Mouse (Mus musculus): ENCODE results near the gene Sertm1.

Sertm1 gene

DNA sequence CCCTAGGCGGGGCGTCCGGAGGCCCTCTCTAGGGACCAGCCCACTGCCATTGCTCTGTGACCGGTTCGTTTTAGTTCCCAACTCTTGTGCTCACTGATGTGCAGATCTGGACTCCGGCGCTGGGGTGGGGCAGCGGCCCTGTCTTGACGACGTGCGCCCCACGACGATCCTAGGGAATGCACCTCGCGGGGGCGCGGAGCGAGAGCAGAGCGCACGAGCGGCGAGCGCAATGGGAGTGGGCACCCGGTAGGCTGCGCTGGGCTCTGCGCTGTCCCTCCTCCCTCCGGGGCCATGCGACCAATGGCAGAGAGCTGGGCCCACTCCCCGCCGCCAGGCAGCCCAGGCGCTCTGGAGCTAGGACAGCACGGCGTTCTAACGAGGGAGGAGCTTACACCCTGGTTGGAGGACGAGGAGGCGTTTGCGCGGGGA, at the start of gene Sertm1:
Sertm1 (minus strand) TSS at position 245 of the 429 bp plus-strand sequence.
- no peak for DNase-seq

DNA sequence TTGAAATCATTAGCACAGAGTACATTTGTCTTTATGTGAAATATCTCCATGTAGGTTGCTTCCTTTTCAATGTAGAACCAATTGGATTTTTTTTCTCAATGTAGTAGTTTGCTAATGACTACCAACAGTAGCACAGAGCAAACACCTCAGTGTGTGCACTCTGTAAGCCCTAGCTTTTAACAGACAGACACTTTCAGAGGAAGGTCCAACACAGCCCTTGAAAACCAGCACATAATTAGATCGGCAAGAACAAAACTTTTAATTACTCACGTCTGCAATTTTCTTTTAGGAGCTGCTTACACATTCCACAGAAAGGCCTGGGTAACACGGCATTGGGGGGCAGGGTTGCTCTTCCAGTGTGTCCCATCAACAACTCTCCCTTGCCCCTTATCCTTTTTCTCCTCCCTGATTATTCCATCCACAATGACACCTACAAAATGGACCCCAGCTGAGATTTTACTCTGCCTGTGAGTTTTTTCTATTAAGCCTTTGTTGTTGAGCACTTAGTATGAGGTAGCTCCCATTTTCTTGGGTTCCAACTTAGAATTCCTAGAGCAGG, 49.3 kb upstream of the Sertm1 start:
- DNase-seq, result no peak

DNA sequence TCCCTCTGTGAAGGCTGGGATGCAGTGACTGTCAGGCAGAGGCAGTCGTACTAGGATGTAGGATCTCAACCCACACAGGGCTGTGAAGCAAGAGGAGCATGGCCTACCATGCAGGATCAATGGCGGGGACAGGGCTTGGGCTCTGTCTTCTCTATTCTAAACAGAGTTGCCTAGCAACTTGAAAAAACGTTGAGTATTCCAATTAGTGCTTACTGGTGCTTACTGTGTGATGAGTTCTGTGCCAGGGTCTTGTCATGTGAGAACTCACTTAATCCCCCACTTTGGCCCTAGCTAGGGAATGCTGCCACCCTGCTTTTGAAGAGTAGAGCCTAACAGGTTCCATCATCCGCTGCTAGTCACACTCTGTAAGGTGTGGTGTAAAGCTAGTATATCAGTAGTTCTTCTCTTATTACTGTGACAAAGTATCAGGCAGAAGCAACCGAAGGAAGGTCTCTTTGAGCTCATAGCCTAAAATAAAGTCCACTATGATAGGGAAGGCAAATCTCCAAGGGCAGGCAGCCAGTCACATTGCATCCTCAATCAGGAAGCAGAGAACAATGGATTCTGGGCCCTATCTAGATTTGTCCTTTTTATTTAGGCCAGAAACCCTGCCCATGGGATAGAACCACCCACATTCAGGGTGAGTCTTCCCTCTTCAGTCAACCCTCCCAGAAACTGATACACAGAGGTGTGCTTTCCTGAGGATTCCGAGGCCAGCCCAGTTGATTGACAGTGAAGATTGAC, 27.6 kb upstream of the Sertm1 start:
- DNase-seq, result no peak

DNA sequence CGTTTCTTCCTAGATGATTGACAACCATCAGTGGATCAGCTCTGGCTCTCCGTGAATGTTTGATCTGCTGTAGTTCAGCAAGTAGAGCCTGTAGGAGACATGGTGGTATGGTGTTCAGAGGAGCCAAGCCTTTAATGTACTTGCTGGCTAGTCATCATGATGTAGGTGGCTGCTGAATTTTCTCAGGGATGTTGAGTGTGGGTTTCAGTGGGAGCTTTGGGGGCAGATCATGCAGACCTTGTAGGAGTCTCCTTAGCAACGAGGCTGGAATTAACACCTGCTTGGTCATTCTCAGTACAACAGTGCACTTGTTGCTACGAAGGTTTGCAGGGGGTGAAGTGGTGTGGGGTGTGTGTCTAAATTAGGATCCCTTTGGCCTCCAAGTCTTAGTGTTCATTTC, 18.8 kb upstream of the Sertm1 start:
- no peak for DNase-seq

DNA sequence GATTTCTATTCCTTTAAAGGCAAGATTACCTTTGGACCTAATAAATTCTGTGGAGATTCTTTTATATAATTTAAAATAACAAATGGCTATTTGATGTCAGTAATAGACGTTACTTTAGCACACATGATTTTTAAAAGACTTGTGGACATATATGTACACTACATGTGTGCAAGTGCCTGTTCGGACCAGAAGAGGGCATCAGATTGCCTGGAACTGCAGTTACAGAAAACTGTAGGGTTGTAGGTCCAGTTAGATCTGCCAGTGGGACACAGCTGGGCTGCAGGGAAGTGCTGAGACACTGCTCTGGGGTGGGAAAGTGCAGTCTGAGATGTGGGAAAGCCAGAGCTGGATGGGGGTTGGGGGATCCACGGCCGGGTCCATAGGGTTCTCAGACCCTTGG, 16.9 kb upstream of the Sertm1 start:
- no peak for DNase-seq

DNA sequence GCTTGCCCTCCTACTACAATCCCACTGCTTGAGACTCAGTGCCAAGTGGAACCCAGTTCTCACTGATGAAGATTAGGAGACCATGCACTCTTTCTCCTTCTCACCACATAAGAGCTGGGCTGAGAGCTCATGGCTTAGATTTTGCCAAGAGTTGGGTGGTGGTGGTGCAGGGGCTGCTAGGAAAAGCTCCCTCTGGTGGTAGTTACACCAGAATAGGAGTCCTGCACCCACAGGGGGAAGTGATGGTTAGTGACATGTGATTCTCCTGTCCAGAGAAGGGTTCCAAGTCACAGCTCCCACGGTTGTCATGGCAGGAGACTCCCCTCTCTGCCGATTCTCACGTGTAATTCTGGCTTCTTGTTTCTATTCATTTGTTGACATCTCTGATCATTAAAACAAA, 4.7 kb upstream of the Sertm1 start:
- DNase-seq, result no peak

DNA sequence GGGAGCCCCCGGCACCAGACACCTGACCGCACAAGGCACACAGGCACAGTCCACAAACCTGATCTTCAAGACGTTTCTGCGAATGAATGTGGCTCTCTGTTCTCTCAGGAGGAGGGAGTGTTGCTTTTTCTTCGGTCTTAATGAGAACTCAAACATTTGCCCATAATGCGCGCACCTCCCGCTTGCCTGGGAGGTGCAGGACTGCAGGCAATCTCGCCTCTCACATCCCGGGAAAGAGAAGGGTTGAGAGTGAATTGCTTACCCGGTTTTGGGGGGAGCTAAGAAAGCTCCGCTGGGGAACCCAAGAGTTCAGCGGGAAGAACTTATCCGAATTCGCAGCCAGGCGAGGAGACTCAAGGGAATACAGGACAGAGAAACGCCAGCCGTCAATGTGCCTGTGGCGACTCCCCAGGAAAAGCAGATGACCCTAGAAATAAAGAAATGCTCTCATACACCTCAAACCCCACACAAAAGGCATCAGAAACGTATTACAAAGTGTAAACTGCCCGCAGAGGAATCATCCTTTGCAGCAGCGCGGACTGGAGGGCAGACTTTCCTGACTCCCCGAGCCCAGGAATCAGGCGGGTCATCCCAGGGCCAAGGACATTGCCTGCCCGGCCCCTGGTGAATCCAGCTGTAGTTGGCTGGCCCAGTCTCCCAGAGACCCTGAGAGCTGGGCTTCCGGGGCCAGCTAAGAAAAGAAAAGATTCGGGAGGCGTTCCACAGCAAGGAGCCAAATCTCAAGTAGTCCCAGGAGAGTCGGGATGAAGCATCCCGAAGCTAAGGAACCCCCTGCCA, 643 bp downstream of the Sertm1 start:
- no peak for DNase-seq

DNA sequence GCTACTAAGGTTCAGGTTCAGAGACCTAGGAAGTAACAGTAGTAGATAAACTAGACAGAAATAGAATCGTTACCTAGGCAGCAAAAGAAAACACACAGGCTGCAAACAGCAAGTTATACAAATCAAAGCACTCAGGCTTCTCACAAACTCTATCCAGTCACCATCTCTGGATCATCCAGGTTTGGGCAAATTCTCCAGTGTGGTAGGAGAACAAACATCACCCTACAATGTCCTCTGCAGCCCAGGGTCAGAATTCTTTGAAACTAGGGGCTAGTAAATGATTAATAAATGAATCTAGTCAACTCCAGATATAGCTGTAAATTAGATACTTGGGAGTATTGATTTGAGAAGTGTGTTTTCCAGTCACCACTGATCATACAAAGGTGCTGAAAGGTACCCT, 6.8 kb downstream of the Sertm1 start:
- DNase-seq, result no peak

DNA sequence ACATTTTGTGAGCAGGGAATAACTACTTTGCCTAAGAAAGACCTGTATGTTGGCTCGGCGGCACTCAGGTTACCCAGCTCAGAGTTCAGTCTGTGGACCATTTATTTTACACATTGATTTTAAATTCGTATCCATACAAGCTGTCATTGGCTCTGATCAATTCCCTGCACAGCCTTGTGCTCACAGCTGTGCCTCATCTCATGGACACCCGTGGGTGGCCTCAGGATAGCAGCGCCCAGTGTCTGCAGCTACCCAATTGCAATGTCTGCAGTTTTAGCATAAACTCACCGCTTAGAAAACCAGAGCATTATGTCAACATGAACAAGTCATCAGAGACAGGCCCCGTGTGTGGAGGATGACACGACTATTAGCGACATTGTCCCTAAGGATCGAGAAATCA, 17.7 kb downstream of the Sertm1 start:
- DNase-seq, result no peak

DNA sequence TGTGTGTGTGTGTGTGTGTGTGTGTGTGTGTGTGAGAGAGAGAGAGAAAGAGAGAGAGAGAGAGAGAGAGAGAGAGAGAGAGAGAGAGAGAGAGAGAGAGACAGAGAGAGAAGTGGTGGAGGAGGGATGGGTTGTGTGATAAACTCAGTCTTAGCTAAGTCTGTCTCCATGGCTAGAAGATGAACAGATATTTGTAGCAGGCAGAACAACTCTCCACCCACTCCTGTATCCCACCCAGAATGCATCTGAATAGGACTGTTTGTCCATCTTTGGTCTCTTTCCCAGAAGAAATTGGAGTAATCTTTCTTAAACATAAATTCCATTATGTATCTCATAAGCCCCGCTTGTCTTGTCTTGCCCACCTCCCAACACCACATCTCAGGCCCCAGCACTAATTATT, 20.8 kb downstream of the Sertm1 start:
- no peak for DNase-seq

DNA sequence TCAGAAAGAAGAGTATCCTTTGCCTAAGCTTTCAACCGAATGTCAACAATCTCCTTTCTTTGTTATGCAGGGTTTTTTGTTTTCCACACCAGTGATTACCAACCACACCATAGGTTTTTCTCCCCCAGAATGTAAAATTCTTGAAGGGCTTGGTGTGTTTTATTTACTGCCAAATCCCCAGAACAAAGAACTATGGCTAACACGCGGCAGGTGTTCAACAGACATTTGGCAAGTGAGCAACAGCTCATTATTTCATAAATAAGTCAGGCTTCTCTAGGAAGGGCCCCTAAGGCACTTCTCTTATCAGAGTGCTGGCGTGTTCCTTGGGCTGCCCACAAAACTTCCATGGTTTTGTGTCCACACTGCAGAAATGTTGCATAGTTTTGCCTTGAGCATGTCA, 23.5 kb downstream of the Sertm1 start:
- DNase-seq, result no peak

DNA sequence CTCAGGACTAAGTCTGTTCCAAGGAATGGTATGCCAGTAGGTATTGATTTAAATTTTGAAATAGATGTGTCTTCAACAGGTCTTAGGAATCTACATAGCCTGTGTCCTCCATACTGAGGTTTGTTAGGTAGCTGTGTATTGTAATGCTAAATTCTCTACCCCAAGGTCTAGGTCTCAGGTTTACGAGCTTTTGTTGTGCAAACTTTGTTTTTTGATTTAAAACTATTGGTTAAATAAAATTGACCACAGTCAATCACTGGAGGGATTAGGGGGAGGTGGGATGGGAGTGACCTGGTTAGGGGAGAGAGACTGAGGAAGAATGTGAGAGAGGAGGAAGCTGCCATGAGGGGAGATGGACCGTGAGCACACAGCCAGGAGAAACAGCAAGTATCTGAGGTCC, 29.2 kb downstream of the Sertm1 start:
- no peak for DNase-seq

Measured in spleen, adult 18-20 months (tissue).